14 mouse cellular contexts compared by ENCODE assay signal in genomic region chr9:70048280-70048679, GRCm38 (mm10). TPM values are rescaled to one million over a fixed set of nuclear protein-coding genes. Genes with fewer than 3 reads are reported as not detected.
DNase-seq lines count a peak whose midpoint lies in the region; ATAC-seq and TF ChIP-seq lines count a peak whose summit lies in the region.
"Had no signal": no experiment of that assay in that cellular context is flagged by ENCODE, and none has a peak within 500 bp of the region (broad histone marks: within the 10 kb centered on the region; RNA-seq: fewer than 3 reads in every experiment).

No protein-coding gene starts in this region.

- H3K9me3 ChIP-seq in lung, embryonic 14.5 days (ENCODE audit: low read depth, low read length), result no peaks in the 10 kb centered on the region
- H3K9me3 ChIP-seq in embryonic facial prominence, embryonic 10.5 days, result no peaks in the 10 kb centered on the region
- no peaks in the 10 kb centered on the region for H3K9me3 ChIP-seq in limb, embryonic 10.5 days (replicated peaks)
- no peaks in the 10 kb centered on the region for H3K9me3 ChIP-seq in liver, embryonic 11.5 days (ENCODE audit: control insufficient read depth, low read length)
- H3K9me3 ChIP-seq: liver, embryonic 12.5 days; midbrain, embryonic 13.5 days had no signal

- H3K27me3 ChIP-seq in lung, embryonic 14.5 days (ENCODE audit: insufficient read depth, low read length), result no peaks in the 10 kb centered on the region
- no peaks in the 10 kb centered on the region for H3K27me3 ChIP-seq in embryonic facial prominence, embryonic 10.5 days (replicated peaks; ENCODE audit: low read depth, poor library complexity, severe bottlenecking)
- no peaks in the 10 kb centered on the region for H3K27me3 ChIP-seq in limb, embryonic 10.5 days (ENCODE audit: low read depth, poor library complexity, severe bottlenecking)
- H3K27me3 ChIP-seq in liver, embryonic 11.5 days (replicated peaks; ENCODE audit: control insufficient read depth, insufficient read depth, low read length), result no peaks in the 10 kb centered on the region
- H3K27me3 ChIP-seq: midbrain, embryonic 13.5 days had no signal

- intact Hi-C loops in left cerebral cortex, postnatal 10 days (cut with DNase I), result no loop called here

- no peaks in the 10 kb centered on the region for H3K36me3 ChIP-seq in lung, embryonic 14.5 days (ENCODE audit: insufficient read depth)
- no peaks in the 10 kb centered on the region for H3K36me3 ChIP-seq in embryonic facial prominence, embryonic 10.5 days (replicated peaks)
- no peaks in the 10 kb centered on the region for H3K36me3 ChIP-seq in limb, embryonic 10.5 days
- H3K36me3 ChIP-seq in liver, embryonic 11.5 days (ENCODE audit: control insufficient read depth, insufficient read depth, low read length), result no peaks in the 10 kb centered on the region
- H3K36me3 ChIP-seq: liver, embryonic 12.5 days; midbrain, embryonic 13.5 days had no signal

- peak overlapping the region; percentile 79 for H3K27ac ChIP-seq in lung, embryonic 14.5 days (ENCODE audit: low read depth)
- H3K27ac ChIP-seq in embryonic facial prominence, embryonic 10.5 days (replicated peaks), result peak overlapping the region; percentile 55
- H3K27ac ChIP-seq in limb, embryonic 10.5 days, result peak overlapping the region; percentile 17; the same call in 1 of the 2 replicates
- no peak overlapping the region for H3K27ac ChIP-seq in liver, embryonic 11.5 days (ENCODE audit: low read depth, low read length)
- H3K27ac ChIP-seq: hindbrain, postnatal 0 days; left cerebral cortex, adult 2 months; liver, embryonic 12.5 days; midbrain, embryonic 13.5 days had no signal

- ATAC-seq in lung, embryonic 14.5 days (ENCODE audit: insufficient read depth), result no peak
- no peak for ATAC-seq in liver, embryonic 11.5 days (replicated peaks; ENCODE audit: low FRiP score)
- ATAC-seq: hindbrain, postnatal 0 days; liver, embryonic 12.5 days; midbrain, embryonic 13.5 days had no signal

- H3K4me2 ChIP-seq in lung, embryonic 14.5 days, result no peak overlapping the region
- no peak overlapping the region for H3K4me2 ChIP-seq in liver, embryonic 11.5 days
- H3K4me2 ChIP-seq: liver, embryonic 12.5 days; midbrain, embryonic 13.5 days had no signal

- peaks cover 22% of the 10 kb centered on the region for H3K4me1 ChIP-seq in lung, embryonic 14.5 days (ENCODE audit: insufficient read depth)
- peaks cover 30% of the 10 kb centered on the region for H3K4me1 ChIP-seq in embryonic facial prominence, embryonic 10.5 days
- H3K4me1 ChIP-seq in limb, embryonic 10.5 days, result peaks cover 28% of the 10 kb centered on the region
- H3K4me1 ChIP-seq in liver, embryonic 11.5 days (replicated peaks; ENCODE audit: control insufficient read depth, insufficient read depth, low read length), result peaks cover 28% of the 10 kb centered on the region

- H3K9ac ChIP-seq in lung, embryonic 14.5 days, result no peak overlapping the region
- H3K9ac ChIP-seq in liver, embryonic 11.5 days (ENCODE audit: low read depth, low read length), result no peak overlapping the region
- H3K9ac ChIP-seq: liver, embryonic 12.5 days; midbrain, embryonic 13.5 days had no signal

- 41% methylated on average over 5 of the region's 5 CpGs for WGBS in lung, embryonic 14.5 days
- WGBS in embryonic facial prominence, embryonic 10.5 days, result 34% methylated on average over 5 of the region's 5 CpGs
- 54% methylated on average over 5 of the region's 5 CpGs for WGBS in limb, embryonic 10.5 days
- WGBS in liver, embryonic 11.5 days, result 61% methylated on average over 5 of the region's 5 CpGs

- no peak for TF ChIP-seq CTCF in lung, embryonic 14.5 days (IDR thresholded peaks at IDR 0.05; ENCODE audit: low read depth)

- no peak overlapping the region for H3K4me3 ChIP-seq in lung, embryonic 14.5 days (ENCODE audit: low read depth, low read length)
- 0 out of 2 replicates have a peak overlapping the region, but pooled peaks have one; percentile 15 for H3K4me3 ChIP-seq in embryonic facial prominence, embryonic 10.5 days
- H3K4me3 ChIP-seq in limb, embryonic 10.5 days, result no peak overlapping the region
- no peak overlapping the region for H3K4me3 ChIP-seq in liver, embryonic 11.5 days (ENCODE audit: low read depth, low read length)
- H3K4me3 ChIP-seq: left cerebral cortex, adult 2 months; liver, embryonic 12.5 days; midbrain, embryonic 13.5 days had no signal

- no peak for DNase-seq in lung, embryonic 14.5 days
- DNase-seq in lung, postnatal 10 days, result no peak
- no peak for DNase-seq in embryonic facial prominence, embryonic 10.5 days (ENCODE audit: low spot score)
- no peak for DNase-seq in limb, embryonic 10.5 days (ENCODE audit: low spot score)
- no peak for DNase-seq in left cerebral cortex, adult 9 months (ENCODE audit: low spot score in 2 of 2)
- no peak for DNase-seq in left cerebral cortex, postnatal 10 days (ENCODE audit: extremely low spot score in 1 of 2, low spot score in 2 of 2)
- no peak for DNase-seq in liver, embryonic 11.5 days (ENCODE audit: low spot score)
- DNase-seq: cerebellum, adult 9-10 months had no signal

RNA-seq across cellular contexts. Expression of gene Gcnt3, which starts 10.4 kb away (rescaled TPM):
- polyA plus RNA-seq in lung, embryonic 14.5 days (2014; fragmentation: Nextera tagmentation; extraction: Ambion mirVana), result 0.18 and 0.21 TPM in 2 replicates
- polyA plus RNA-seq in embryonic facial prominence, embryonic 10.5 days (2016; fragmentation: Nextera tagmentation; extraction: Ambion mirVana), result 0.05 TPM in 1 of 2 replicates, not detected in the other
- not detected in 2 replicates for polyA plus RNA-seq in limb, embryonic 10.5 days (2016; fragmentation: Nextera tagmentation; extraction: Ambion mirVana)
- not detected for total RNA-seq in left cerebral cortex, postnatal 10 days (2021)
- not detected in 2 replicates for polyA plus RNA-seq in liver, embryonic 11.5 days (2014; fragmentation: Nextera tagmentation; extraction: Ambion mirVana)
- total RNA-seq: adrenal gland, postnatal 10 days; heart, postnatal 10 days; hindbrain, postnatal 0 days; left cerebral cortex, adult 2 months had no signal
- polyA plus RNA-seq: liver, embryonic 12.5 days; midbrain, embryonic 13.5 days had no signal

RNA-seq across cellular contexts. Expression of gene Gtf2a2, which starts 35.9 kb away (rescaled TPM):
- 223 and 228 TPM in 2 replicates for polyA plus RNA-seq in lung, embryonic 14.5 days (2014; fragmentation: Nextera tagmentation; extraction: Ambion mirVana)
- 180 and 196 TPM in 2 replicates for polyA plus RNA-seq in embryonic facial prominence, embryonic 10.5 days (2016; fragmentation: Nextera tagmentation; extraction: Ambion mirVana)
- 196 and 200 TPM in 2 replicates for polyA plus RNA-seq in limb, embryonic 10.5 days (2016; fragmentation: Nextera tagmentation; extraction: Ambion mirVana)
- total RNA-seq in left cerebral cortex, postnatal 10 days (2021), result 10 to 100 TPM; 66.9 to 77.5 TPM
- 225 and 249 TPM in 2 replicates for polyA plus RNA-seq in liver, embryonic 11.5 days (2014; fragmentation: Nextera tagmentation; extraction: Ambion mirVana)

RNA-seq across cellular contexts. Expression of gene Bnip2, which starts 59.0 kb away (rescaled TPM):
- 129 and 139 TPM in 2 replicates for polyA plus RNA-seq in lung, embryonic 14.5 days (2014; fragmentation: Nextera tagmentation; extraction: Ambion mirVana)
- 108 and 109 TPM in 2 replicates for polyA plus RNA-seq in embryonic facial prominence, embryonic 10.5 days (2016; fragmentation: Nextera tagmentation; extraction: Ambion mirVana)
- polyA plus RNA-seq in limb, embryonic 10.5 days (2016; fragmentation: Nextera tagmentation; extraction: Ambion mirVana), result 96.3 and 109 TPM in 2 replicates
- total RNA-seq in left cerebral cortex, postnatal 10 days (2021), result 10 to 100 TPM; 37.2 to 45.1 TPM
- 95.3 and 95.6 TPM in 2 replicates for polyA plus RNA-seq in liver, embryonic 11.5 days (2014; fragmentation: Nextera tagmentation; extraction: Ambion mirVana)
